Mouse (Mus musculus): ENCODE data around the gene Actl10.

GRCm38 (mm10) chr2:154591239-154591638 is 39.7 kb downstream of the Actl10 start:
- TF ChIP-seq POLR2A (IDR thresholded peaks at IDR 0.05; ENCODE audit: control insufficient read depth, extremely low read depth, insufficient read depth, low read length, poor library complexity) (no peak), CTCF (IDR thresholded peaks at IDR 0.05; ENCODE audit: borderline replicate concordance, control insufficient read depth, extremely low read depth, insufficient read depth, low read length, poor library complexity) (no peak)
